Mouse (Mus musculus) G1E-ER4 (cell line): ENCODE measurements around the gene Gpd2. TPM values are rescaled to one million over a fixed set of nuclear protein-coding genes. Genes with fewer than 3 reads are reported as not detected.

ENCODE experiments used
- GATA1 ChIP-seq: IDR thresholded peaks from one replicate; pipeline ENCODE4 v1.8.0; 2012; ENCODE audit warnings: low read length, inconsistent platforms
- polyA plus RNA-seq: library from polyadenylated mRNA; stranded (reverse); fragments of >175 nt; gene quantifications from 2 replicates; pipeline ENCODE4 v1.2.3, GENCODE M21; 2012

The Gpd2 gene
- polyA plus RNA-seq, 1 experiment, result 3.4 TPM

GRCm38 (mm10) chr2:57237920-57238613, 632 bp downstream of the Gpd2 start:
- TF ChIP-seq GATA1, result no peak

GRCm38 (mm10) chr2:57238614-57239165, 1.3 kb downstream of the Gpd2 start:
- TF ChIP-seq GATA1, result no peak

- TF ChIP-seq GATA1, result no peak
These were observed 1.9 kb downstream of the Gpd2 start for GRCm38 (mm10) chr2:57239356-57239755.

GRCm38 (mm10) chr2:57243987-57244386, 6.6 kb downstream of the Gpd2 start:
- no peak for TF ChIP-seq GATA1

- TF ChIP-seq GATA1, result no peak
These were observed 8.4 kb downstream of the Gpd2 start for GRCm38 (mm10) chr2:57245721-57246328.

- TF ChIP-seq GATA1, result no peak
These were observed 12.7 kb downstream of the Gpd2 start for GRCm38 (mm10) chr2:57250113-57250512.

- no peak for TF ChIP-seq GATA1
These were observed 14.3 kb downstream of the Gpd2 start for GRCm38 (mm10) chr2:57251636-57252317.

GRCm38 (mm10) chr2:57252542-57253301, 15.3 kb downstream of the Gpd2 start:
- no peak for TF ChIP-seq GATA1

GRCm38 (mm10) chr2:57254267-57254666, 16.8 kb downstream of the Gpd2 start:
- TF ChIP-seq GATA1, result no peak

- TF ChIP-seq GATA1, result no peak
These were observed 17.8 kb downstream of the Gpd2 start for GRCm38 (mm10) chr2:57255153-57255670.

- no peak for TF ChIP-seq GATA1
These were observed 18.4 kb downstream of the Gpd2 start for GRCm38 (mm10) chr2:57255836-57256235.

- TF ChIP-seq GATA1, result no peak
These were observed 19.0 kb downstream of the Gpd2 start for GRCm38 (mm10) chr2:57256459-57256858.

- TF ChIP-seq GATA1, result no peak
These were observed 24.0 kb downstream of the Gpd2 start for GRCm38 (mm10) chr2:57261286-57262077.

- no peak for TF ChIP-seq GATA1
These were observed 26.0 kb downstream of the Gpd2 start for GRCm38 (mm10) chr2:57263431-57263830.

- TF ChIP-seq GATA1, result no peak
These were observed 27.5 kb downstream of the Gpd2 start for GRCm38 (mm10) chr2:57264912-57265311.
